Mouse (Mus musculus) left cerebral cortex, adult 2 months (tissue): ENCODE measurements at regions not wholly inside any gene's neighbourhood (a gene's known extent, or its start where the extent isn't known, plus 50 kb on each side); places are given as distances from the start of the nearest gene placed in this dataset.

Experiments used
- DNase-seq, 2 experiments: peaks; one replicate each; pipeline ENCODE4 v3.0.0; 2021 to 2022; ENCODE audit warnings: low spot score in 2 of 2, mixed read lengths in 1 of 2; ENCODE audit errors: extremely low spot score in 1 of 2
- H3K27ac ChIP-seq: fragments of 200-600 bp; 2 replicates; pipeline ENCODE4 v1.8.1; 2022
- H3K4me3 ChIP-seq: fragments of 200-600 bp; 2 replicates; pipeline ENCODE4 v1.8.1; 2022
- CTCF ChIP-seq: fragments of 200-600 bp; IDR thresholded peaks from 2 replicates; pipeline ENCODE4 v1.8.1; 2022; ENCODE audit warnings: antibody characterized with exemption, mild to moderate bottlenecking, moderate library complexity
- intact Hi-C: fragments of 180-260 bp; cut with DNase I; formaldehyde crosslinking; loops from one replicate; pipeline ENCODE4 v1.15.1; 2025

GRCm38 (mm10) chr14:24939476-24940200 lies 452.7 kb downstream of the Rps24 start:
- TF ChIP-seq CTCF: peak; percentile 6; the same call in 1 of the 2 replicates
- DNase-seq: peak; percentile 47 to 75
- intact Hi-C loops: no loop called here

DNA sequence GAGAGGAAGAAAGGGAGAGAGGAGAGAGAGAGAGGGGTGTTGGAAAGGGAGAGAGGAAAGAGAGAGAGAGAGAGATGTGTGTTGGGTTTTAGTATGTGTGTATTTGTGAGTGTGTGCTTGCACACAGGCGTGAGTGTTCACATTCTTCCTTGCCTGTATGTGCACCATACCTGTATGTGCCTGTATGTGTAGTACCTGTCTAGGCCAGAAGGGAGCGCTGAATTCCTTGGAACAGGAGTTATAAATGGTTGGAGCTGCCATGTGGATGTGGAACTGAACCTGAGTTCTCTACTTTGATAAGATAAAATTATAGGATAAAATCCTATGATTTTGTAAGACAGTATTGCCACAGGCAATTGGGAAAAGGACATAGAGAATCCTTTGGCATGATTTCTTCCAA lies 458.8 kb downstream of the Rps24 start:
- H3K27ac ChIP-seq: no peak overlapping the region
- peak; percentile 21 for TF ChIP-seq CTCF
- no peak overlapping the region for H3K4me3 ChIP-seq
- intact Hi-C loops: no loop called here
- no peak for DNase-seq

More at GRCm38 (mm10) chr14:24939476-24940200, 452.7 kb downstream of the Rps24 start:
- no peak overlapping the region for H3K4me3 ChIP-seq
- peak overlapping the region; percentile 10; the same call in 1 of the 2 replicates for H3K27ac ChIP-seq

- no peak; the same call in 1 of the 2 replicates for TF ChIP-seq CTCF
- H3K4me3 ChIP-seq: no peak overlapping the region
- intact Hi-C loops: no loop called here
These were observed 460.2 kb downstream of the Rps24 start for GRCm38 (mm10) chr14:24947084-24947483.

GRCm38 (mm10) chr14:24955891-24956410 lies 469.0 kb downstream of the Rps24 start:
- intact Hi-C loops: no loop called here
- DNase-seq: no peak
- no peak overlapping the region for H3K4me3 ChIP-seq
- no peak for TF ChIP-seq CTCF
- no peak overlapping the region for H3K27ac ChIP-seq

More at GRCm38 (mm10) chr14:24947084-24947483, 460.2 kb downstream of the Rps24 start:
- no peak for DNase-seq
- H3K27ac ChIP-seq: no peak overlapping the region

GRCm38 (mm10) chr14:24956528-24957210 lies 469.7 kb downstream of the Rps24 start:
- H3K27ac ChIP-seq: no peak overlapping the region
- intact Hi-C loops: no loop called here
- TF ChIP-seq CTCF: no peak
- no peak overlapping the region for H3K4me3 ChIP-seq
- DNase-seq: no peak

GRCm38 (mm10) chr14:24957392-24957791 lies 470.5 kb downstream of the Rps24 start:
- no peak for TF ChIP-seq CTCF
- Histone ChIP-seq H3K4me3 (no peak overlapping the region), H3K27ac (no peak overlapping the region)
- DNase-seq: no peak
- intact Hi-C loops: no loop called here

DNA sequence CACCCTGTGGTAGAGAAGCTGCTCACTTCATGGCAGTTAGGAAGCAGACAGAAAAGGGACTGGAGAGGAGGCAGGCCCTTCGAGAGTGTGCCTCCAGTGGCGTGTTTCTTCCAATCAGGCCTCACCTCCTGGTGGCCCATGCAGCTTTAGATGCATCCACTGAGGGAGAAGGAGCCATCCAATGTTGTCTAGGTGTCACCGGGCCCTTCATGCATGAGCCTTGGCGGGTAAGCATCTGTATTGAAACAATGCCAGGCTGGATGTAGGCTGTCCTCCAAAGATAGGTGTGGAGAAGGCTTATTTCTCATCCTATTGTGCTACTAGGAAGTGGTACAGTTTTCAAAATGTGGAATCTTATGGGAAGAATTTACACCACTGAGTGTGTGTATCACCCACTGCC lies 471.9 kb downstream of the Rps24 start:
- H3K27ac ChIP-seq: no peak overlapping the region
- intact Hi-C loops: no loop called here
- no peak for DNase-seq
- TF ChIP-seq CTCF: no peak
- H3K4me3 ChIP-seq: no peak overlapping the region

GRCm38 (mm10) chr14:24959401-24959800 lies 472.5 kb downstream of the Rps24 start:
- intact Hi-C loops: no loop called here
- Histone ChIP-seq H3K4me3 (no peak overlapping the region), H3K27ac (no peak overlapping the region)
- no peak for TF ChIP-seq CTCF
- no peak for DNase-seq

GRCm38 (mm10) chr14:24960082-24960482 lies 473.2 kb downstream of the Rps24 start:
- TF ChIP-seq CTCF: no peak
- Histone ChIP-seq H3K27ac (peak overlapping the region; percentile 44; the same call in 1 of the 2 replicates), H3K4me3 (no peak overlapping the region)
- peak; percentile 25 to 41 for DNase-seq
- intact Hi-C loops: no loop called here

DNA sequence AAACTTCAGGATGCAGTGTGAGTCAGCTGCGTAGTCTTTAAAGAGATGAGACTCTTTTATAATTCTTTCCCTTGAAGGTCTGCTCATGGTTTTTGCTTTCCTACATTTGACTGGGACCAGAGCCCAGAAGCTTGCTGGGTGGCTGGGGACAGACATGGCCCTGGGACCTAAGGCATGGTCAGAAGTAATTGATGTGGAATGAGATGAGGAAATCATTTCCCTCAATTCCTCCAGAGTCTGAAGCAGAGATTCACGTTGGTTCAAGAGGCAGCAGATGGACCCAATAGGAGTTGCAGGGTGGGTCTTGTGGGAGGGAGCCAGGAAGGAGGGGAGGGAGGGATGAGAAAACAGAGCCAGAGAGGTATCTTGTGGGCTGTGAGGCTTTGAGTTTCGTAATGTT lies 473.9 kb downstream of the Rps24 start:
- intact Hi-C loops: no loop called here
- Histone ChIP-seq H3K4me3 (no peak overlapping the region), H3K27ac (no peak overlapping the region; the same call in 1 of the 2 replicates)
- DNase-seq: no peak
- TF ChIP-seq CTCF: no peak

GRCm38 (mm10) chr14:24961721-24962120 lies 474.8 kb downstream of the Rps24 start:
- no peak for DNase-seq
- Histone ChIP-seq H3K4me3 (no peak overlapping the region), H3K27ac (no peak overlapping the region)
- intact Hi-C loops: no loop called here
- TF ChIP-seq CTCF: no peak

GRCm38 (mm10) chr14:24969584-24969983 lies 482.7 kb downstream of the Rps24 start:
- intact Hi-C loops: no loop called here
- no peak for DNase-seq
- no peak for TF ChIP-seq CTCF
- Histone ChIP-seq H3K27ac (no peak overlapping the region), H3K4me3 (no peak overlapping the region)
